Mouse (Mus musculus) embryo, embryonic 10.5 days (tissue): ENCODE measurements around the gene Nutf2-ps1.

Experiments
- DNase-seq: peaks from one replicate; pipeline ENCODE4 v3.0.0-alpha.2; 2015; ENCODE audit warnings: low spot score

The Nutf2-ps1 gene

DNA sequence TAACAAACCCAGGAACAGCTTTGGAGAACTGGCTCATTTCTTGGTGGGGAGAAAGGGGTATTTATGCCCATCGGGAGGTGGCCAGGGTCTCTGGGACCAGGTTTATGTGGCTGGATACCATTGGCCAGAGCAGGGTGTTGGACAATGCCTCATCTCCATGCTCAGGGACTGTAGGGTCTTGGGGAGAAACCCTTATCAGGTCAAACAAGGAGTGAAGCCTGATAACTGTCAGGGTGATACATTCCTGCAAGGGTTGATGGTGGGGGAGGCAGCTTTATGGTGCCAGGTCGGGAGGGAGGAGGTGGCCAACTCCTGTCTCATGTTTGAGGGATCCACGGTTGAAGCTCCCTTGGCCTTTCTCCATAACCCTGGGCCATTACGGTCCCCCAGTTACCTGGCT lies 17.8 kb downstream of the Nutf2-ps1 start:
- DNase-seq = no peak

DNA sequence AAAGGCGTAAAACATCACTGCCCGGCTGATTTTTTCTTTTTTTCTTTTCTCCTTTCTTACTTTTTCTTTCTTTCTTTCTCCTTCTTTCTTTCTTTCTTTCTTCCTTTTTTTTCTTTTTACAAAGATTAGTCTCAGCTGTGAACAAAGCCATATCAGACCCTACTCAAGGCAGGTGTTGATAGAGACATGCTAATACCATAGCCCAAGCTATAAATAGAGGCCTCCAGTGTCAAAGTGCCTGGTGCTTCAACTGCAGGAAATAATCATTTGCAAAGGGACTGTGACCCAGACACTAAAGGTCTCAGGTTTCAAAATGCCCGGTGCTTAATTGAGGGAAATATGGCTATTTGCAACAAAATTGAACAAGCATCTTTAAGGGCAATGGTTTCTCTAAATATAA lies 20.3 kb downstream of the Nutf2-ps1 start:
- DNase-seq = no peak

DNA sequence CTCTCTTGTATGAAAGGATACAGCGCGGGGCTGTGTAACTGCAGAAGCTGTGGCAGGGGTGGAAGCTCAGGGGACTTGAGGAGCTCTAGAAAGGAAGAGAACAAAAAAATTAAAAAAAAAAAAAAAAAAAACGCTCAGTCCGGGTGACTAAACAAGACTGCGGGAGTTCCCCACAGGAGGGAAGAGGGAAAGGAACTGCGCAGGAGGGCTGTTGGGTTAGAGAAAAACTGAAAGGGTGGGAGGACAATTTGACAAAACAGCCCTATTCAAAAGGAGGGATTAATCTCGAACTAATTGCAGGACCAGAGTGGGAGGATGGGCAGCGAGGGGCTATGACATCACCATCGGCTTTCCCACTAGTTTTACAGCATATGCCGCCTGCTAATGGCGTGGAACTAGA lies 21.0 kb downstream of the Nutf2-ps1 start:
- peak; percentile 41 for DNase-seq

DNA sequence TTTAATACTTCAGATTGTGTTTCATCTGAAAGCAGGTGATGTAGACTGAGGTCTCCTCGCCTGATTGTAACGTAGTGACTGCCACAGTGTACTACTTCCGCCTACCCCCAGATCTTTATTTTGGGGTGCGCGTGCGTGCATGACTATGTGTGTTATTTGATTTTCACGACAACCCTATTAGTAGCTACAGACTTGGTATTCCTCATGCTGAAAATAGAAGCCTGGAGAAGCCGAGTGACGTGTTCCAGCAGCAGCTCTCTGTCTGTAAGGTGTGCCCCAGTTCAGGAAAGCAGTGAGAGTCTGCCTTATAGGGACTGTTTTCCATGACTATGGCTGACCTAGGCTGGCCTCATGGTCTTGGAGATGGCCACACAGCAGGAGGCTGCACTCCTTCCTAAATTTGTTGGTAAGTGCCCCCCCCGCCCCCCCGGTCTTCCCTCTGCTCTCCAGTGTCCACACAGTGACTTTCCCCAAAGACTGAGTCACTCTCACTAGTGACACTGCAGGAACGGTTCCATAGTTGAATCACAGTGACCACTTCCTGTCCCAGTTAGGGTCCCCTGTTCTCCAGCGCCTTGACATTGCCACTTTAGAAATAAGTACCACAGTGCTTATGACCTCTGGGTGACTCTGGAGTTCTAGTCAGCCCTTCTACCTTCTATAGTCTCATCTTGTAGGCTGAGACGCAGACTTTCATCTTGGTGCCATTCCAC lies 23.1 kb downstream of the Nutf2-ps1 start:
- no peak for DNase-seq

DNA sequence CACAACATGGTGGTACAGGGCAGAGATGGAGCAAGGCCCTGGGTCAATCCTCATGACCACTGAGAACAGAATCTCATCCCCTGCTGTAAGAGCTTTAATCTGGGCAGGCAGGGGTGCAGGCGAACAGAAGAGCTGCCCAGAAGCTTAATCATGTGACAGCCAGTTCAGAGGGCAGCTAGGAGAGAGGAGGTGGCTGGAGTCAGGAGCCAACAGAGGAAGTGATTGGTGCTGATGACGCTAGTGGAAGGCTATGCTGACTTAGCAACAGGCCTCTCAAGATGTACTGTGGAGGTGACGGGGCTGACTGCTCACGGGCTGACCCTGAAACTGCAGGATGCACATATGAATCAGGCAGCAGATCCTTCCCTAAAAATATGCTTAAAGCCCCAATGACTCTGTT lies 24.7 kb downstream of the Nutf2-ps1 start:
- no peak for DNase-seq

DNA sequence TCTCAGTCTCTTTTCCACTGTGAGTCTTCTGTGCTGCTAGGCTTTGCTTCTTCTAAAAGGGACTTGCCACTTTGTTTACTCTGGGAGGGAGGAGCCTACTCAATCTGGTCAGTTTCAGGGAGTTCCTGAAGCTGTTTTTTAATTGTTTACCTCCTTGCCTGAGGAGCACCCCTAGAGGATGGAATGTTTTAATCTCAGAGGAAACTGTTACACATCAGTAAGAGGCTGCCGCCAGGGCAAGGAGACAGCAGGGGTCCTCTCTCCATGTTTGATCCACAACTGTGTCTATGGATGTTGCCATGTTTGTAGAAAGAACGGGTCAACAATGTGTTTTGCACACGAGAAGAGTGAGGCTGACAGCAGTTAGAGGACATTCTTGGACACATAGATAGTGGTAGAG lies 28.4 kb downstream of the Nutf2-ps1 start:
- no peak for DNase-seq

DNA sequence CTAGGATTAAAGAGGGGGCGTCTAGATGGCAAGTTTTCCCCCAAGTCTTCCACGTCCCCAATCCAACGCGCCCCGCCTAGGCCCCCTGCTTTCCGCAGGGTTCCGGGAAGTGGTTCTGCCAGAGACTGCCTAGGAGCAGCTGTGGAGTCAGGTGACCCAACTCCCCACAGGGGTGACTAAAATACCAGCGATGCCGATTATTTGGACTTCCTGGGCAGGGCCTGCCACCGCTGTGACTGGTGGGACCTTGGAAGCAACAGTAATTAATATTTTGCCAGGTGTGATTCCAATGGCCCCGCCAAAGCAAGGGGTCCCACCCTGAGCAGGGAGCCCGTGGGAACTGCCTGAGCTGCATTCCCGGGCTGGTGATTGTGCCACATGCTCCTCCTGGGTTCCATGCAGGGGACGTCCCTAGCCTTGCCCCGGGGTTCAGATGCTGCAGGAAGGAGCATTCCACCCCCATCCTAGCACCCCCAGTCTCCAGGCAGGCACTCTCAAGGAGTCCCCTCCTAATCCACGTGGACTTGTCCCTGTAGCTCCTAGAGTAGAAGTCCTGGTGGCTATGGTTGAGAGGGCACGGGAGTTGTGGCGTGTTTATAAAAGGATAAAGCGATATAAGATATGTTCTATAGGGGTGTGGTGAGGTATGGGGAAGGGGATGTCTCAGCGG lies 31.5 kb downstream of the Nutf2-ps1 start:
- peak; percentile 26 for DNase-seq

DNA sequence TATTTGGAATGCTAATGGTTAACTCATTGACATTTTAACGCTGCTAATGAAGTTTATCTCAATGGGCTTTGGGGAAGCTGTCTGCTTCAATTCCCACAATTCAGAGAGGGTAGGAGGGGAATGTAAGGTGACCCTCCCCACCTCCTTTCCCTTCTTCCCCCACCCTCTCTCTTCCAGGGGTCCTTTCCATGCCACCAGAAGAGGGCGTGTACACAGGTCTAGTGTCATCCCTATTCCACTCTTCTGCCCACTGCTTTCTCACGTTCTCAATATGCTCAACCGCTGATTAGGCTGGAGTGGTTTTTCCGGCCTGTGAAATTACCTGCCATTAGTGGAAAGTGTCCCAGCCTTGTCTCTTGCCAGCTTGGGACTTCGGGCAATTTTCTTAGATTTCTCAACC lies 32.0 kb downstream of the Nutf2-ps1 start:
- DNase-seq = no peak

DNA sequence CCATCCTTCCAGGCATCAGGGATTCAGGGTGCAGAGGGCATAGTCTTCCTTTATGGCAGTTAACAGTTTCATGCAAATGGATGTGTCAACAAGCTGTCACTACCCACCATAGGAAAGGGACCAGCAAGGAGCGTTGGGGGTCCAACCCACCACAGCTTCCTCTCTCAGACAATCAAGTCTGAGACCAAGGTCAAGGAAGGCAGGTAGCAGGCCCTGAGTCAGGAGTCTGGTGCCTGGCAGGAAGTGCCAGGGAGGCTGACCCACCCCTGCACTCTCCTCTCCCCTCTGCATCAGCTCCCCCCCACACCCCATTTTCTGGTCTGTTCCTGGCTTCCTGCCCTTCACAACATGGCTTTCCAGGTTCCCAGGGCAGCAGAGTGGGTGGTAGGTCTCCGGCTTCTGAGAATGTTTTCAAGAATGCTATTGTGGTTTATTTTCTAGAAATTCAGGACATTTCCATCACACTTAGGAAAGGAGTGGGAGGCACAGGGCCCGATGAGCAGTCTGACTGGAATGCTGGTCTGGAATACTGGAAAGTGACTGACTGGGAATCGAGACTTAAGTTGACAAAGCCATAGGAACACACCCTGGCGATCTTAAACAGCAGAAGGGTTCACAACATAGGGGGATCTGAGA lies 33.8 kb downstream of the Nutf2-ps1 start:
- DNase-seq = no peak

DNA sequence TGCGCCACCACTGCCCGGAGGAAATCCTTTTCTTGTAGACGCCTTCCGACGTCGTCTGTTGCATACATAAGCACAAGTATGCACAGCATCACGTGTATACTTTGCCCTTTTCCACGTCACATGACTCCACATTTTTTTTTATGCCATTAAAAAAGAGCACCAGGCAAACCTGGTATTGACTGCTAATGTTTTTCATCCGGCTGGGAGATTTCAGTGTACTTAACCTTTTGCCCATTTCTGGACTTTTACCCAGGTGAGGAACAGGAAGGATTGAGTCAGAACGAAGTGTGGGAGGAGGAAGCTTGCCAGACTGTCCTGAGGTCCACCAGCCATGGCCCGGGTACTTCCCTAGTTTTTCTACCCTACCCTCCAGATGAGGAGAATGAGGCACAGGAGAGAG lies 34.5 kb downstream of the Nutf2-ps1 start:
- DNase-seq = no peak

DNA sequence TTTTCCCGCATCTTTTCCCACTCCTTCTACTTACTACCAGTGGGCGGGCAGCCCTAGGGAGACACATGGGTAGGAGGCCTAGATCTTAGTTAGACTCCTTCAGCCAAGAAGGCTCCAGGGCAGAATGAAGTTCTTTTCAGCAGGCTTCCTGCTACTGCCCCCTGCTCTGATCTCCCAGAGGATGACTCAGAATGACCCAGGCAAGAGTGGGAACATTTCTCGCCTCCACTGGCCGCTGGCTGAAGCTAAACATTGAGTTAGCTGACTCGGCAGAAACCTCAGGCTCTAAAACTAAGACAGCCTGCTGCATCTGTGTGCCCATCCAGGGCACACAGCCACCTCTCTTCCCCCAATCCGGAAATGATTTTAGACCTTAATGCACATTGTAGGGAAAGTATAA lies 36.1 kb downstream of the Nutf2-ps1 start:
- DNase-seq = no peak

DNA sequence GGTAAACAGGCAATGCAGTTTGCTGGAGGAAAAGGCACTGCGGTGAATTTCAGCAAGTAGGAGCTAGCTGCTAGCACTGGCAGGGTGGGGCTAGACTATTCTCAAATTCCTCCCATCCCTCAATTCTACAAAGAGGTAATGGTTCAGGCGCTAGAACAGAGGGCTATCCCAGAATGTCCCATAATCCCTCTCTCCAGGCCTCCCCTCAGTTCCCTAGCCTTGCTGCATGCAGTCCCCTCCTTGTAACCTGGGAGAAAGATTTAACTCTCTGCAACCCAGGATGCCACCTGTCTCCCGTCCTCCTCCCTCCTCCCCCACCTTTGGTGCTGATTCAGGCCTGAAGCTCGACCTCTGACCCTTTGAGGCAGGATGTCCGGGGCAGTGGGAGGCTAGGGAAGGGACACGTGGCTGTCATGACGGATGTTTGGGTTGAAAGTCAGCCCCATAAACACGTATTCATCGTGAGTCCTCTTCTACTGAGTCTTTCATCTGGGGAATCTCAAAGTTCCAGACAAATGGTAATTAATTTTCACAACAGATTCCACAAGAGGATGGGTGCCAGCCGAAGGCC lies 36.6 kb downstream of the Nutf2-ps1 start:
- peak; percentile 31 for DNase-seq

DNA sequence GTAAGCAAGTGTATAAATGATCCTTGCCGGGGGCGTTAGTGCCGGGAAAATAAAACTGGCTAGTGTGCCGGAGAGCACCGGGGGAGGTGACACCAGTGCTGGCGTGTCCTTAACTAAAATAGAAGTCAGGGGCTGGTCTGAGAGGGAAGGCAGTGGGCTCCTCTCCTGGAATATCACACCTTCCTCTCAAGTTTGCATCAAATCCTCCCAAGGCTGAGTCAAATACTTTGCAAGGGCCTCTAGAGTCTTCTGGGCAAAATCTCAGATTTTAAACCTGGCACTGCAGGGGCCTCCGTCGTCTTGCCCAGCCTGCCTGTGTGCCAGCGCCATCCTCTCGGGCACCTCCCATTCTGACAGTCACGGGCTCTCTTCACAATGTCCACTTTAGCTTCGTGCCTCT lies 37.9 kb downstream of the Nutf2-ps1 start:
- DNase-seq = no peak

DNA sequence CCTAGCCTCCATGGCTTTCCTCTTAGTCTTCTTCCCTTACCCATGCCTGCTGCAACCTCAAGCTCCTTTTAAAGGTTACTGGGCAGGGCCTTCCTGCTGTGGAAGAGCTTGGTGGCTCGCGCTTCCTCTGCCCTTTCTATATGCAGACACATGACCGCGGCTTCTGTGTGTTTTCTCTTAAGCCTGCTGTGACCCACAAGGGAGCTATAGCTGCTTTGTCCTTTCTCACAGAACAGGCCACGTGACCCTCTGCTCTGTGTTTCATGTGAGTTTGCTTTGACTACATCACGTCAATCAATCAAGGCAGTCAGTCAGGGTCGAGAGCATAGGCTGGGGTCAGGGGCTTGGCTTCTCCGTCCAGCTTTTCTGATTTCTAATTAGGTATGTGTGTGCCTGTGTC lies 41.3 kb downstream of the Nutf2-ps1 start:
- peak; percentile 60 for DNase-seq

DNA sequence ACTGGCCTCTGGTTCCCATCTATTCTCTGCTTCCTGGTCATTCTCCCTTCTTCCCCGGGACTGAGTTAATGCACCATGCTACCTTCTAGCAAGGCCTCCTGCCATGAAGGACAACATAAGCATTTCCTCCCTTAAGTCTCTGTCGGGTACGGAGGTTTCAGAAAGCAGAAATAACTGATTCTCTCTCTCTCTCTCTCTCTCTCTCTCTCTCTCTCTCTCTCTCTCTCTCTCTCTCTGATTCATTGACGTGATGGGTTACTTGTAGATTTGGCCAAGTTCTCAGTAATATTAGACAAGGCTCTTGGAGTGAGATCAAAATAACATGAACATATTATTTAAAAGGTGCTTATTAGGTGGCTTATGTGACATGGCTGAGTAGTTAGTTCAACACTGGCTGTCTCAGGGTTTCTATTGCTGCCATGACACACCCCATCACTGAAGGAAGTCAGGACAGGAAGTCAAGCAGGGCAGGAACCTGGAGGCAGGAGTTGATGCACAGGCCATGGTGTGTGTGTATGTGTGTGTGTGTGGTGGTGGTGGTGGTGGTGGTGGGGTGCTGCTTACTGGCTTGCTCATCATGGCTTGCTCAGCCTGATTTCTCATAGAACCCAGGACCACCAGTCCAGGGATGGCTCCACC lies 43.8 kb downstream of the Nutf2-ps1 start:
- no peak for DNase-seq

DNA sequence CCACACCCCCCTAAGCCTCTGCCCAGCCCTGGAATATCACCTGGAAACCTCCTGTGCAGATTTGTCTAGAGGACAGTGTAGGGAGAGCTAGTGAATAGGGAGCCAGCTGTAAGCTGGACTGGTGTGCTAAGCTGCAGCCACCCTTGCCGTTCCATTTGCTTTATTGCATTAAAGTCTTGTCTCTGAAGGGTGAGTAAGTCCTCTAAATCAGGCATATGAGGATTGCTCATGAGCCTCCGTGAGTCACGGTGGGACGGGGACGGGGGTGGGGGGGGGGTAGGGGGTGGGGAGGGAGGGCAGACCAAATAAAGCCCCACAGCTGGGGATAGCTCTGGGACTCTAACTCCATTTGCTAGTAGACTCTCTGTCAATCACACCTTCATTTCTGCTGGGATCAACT lies 45.3 kb downstream of the Nutf2-ps1 start:
- DNase-seq = no peak

DNA sequence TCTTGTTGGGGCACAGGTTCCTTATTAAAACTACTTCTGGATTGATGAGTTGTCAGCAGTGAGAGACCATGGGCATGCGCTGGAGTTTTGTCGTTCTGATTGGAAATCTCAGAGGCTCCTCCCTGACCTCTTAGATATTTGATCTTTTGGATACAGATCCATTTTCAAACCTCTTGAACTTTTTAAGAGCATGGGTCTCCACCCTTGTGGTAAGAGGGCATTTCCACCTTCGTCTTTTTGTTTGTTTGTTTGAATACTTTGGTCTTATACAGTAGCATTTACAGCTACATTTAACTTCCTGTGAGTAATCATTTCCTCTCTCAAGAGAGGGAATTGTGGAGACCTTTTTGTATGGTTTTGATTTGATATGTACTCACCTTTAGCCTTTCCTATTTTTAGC lies 49.6 kb downstream of the Nutf2-ps1 start:
- no peak for DNase-seq

DNA sequence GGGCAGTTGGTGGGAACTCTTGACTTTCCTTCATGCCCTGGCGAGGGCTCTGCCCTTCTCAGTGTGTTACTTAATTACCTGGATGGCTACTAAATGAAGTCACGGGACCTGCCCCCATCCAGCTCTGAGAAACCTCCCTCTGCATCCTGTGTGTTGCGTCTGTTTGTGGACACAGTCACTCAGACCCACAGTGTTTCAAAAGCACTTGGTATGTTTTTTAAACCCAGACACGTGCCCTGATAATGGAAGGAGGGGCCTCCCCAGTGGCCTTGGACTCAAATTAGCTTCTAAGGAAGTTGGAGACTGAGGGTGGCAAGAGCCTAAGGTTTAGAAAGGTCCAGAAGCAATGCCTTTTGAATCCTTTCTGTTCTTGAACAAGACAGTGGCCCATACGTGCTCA lies 50.1 kb downstream of the Nutf2-ps1 start:
- no peak for DNase-seq
